10 mouse cellular contexts compared by ENCODE assay signal in genomic region chr10:60028181-60028580, GRCm38 (mm10). TPM values are rescaled to one million over a fixed set of nuclear protein-coding genes. Genes with fewer than 3 reads are reported as not detected.
A peak's percentile ranks its signal among the peaks of the same experiment; 100 is the strongest.
DNase-seq lines count a peak whose midpoint lies in the region; ATAC-seq lines count a peak whose summit lies in the region.
"Had no signal": no experiment of that assay in that cellular context is flagged by ENCODE, and none has a peak within 500 bp of the region (broad histone marks: within the 10 kb centered on the region; RNA-seq: fewer than 3 reads in every experiment).

No protein-coding gene starts in this region.

- no peaks in the 10 kb centered on the region for H3K27me3 ChIP-seq in kidney, embryonic 14.5 days (ENCODE audit: control insufficient read depth, insufficient read depth, low read length)
- no peaks in the 10 kb centered on the region for H3K27me3 ChIP-seq in stomach, embryonic 14.5 days (ENCODE audit: control insufficient read depth, insufficient read depth, low read length)

- no peak overlapping the region for H3K9ac ChIP-seq in kidney, embryonic 14.5 days (ENCODE audit: low read depth, low read length)
- no peak overlapping the region for H3K9ac ChIP-seq in stomach, embryonic 14.5 days (replicated peaks; ENCODE audit: low read depth, low read length)
- H3K9ac ChIP-seq: liver, embryonic 14.5 days had no signal

- 59% methylated on average over 7 of the region's 7 CpGs for WGBS in kidney, embryonic 14.5 days
- 69% methylated on average over 7 of the region's 7 CpGs for WGBS in stomach, embryonic 14.5 days

- no peaks in the 10 kb centered on the region for H3K9me3 ChIP-seq in kidney, embryonic 14.5 days (ENCODE audit: control insufficient read depth, low read length)
- no peaks in the 10 kb centered on the region for H3K9me3 ChIP-seq in stomach, embryonic 14.5 days (ENCODE audit: control insufficient read depth, low read depth, low read length)

- ATAC-seq in kidney, embryonic 14.5 days (ENCODE audit: low FRiP score, low TSS enrichment), result no peak
- no peak for ATAC-seq in stomach, embryonic 14.5 days (ENCODE audit: insufficient number of reproducible peaks, insufficient read depth, low FRiP score, low read depth)

- no peak overlapping the region for H3K4me2 ChIP-seq in kidney, embryonic 14.5 days (replicated peaks; ENCODE audit: low read depth, low read length)
- H3K4me2 ChIP-seq in stomach, embryonic 14.5 days (replicated peaks; ENCODE audit: low read depth, low read length), result no peak overlapping the region

- no peak overlapping the region for H3K4me3 ChIP-seq in kidney, embryonic 14.5 days (ENCODE audit: low read length)
- no peak overlapping the region for H3K4me3 ChIP-seq in stomach, embryonic 14.5 days (ENCODE audit: low read depth, low read length)
- H3K4me3 ChIP-seq: erythroblast, embryonic 14.5 days had no signal

- intact Hi-C loops in heart, postnatal 25 days (cut with DNase I), result no loop called here

- no peaks in the 10 kb centered on the region for H3K36me3 ChIP-seq in kidney, embryonic 14.5 days (ENCODE audit: control insufficient read depth, insufficient read depth, low read length)
- no peaks in the 10 kb centered on the region for H3K36me3 ChIP-seq in stomach, embryonic 14.5 days (ENCODE audit: control insufficient read depth, insufficient read depth, low read length)

- peaks cover 35% of the 10 kb centered on the region for H3K4me1 ChIP-seq in kidney, embryonic 14.5 days (ENCODE audit: control insufficient read depth, insufficient read depth, low read length)
- H3K4me1 ChIP-seq in stomach, embryonic 14.5 days (ENCODE audit: control insufficient read depth, insufficient read depth, low read length), result peaks cover 39% of the 10 kb centered on the region

- peak overlapping the region; percentile 63 for H3K27ac ChIP-seq in kidney, embryonic 14.5 days (ENCODE audit: low read depth, low read length)
- H3K27ac ChIP-seq in stomach, embryonic 14.5 days (ENCODE audit: low read length), result peak overlapping the region; percentile 74; the same call in 1 of the 2 replicates
- H3K27ac ChIP-seq: liver, embryonic 14.5 days had no signal

- no peak for DNase-seq in kidney, adult 9 months
- DNase-seq in MN1 (ENCODE audit: low spot score) (peak; percentile 67), liver (no peak)
- peak; percentile 72 for DNase-seq in induced T-regulatory cell, adult 2 months (ENCODE audit: low read depth)
- DNase-seq in ovary, postnatal 14 days (ENCODE audit: low spot score), result no peak
- no peak for DNase-seq in heart, postnatal 25 days (ENCODE audit: low spot score)

RNA-seq across cellular contexts. Expression of gene Anapc16, which starts 25.2 kb away (rescaled TPM):
- 106 and 108 TPM in 2 replicates for polyA plus RNA-seq in kidney, embryonic 14.5 days (2014; fragmentation: Nextera tagmentation; extraction: Ambion mirVana)
- 116 and 118 TPM in 2 replicates for polyA plus RNA-seq in stomach, embryonic 14.5 days (2014; fragmentation: Nextera tagmentation; extraction: Ambion mirVana)
- 10 to 100 TPM; 62.1 to 67.4 TPM for total RNA-seq in heart, postnatal 25 days (2021)

RNA-seq across cellular contexts. Expression of gene Ascc1, which starts 25.6 kb away (rescaled TPM):
- polyA plus RNA-seq in kidney, embryonic 14.5 days (2014; fragmentation: Nextera tagmentation; extraction: Ambion mirVana), result 45.8 and 47.4 TPM in 2 replicates
- 44.0 and 46.6 TPM in 2 replicates for polyA plus RNA-seq in stomach, embryonic 14.5 days (2014; fragmentation: Nextera tagmentation; extraction: Ambion mirVana)
- total RNA-seq in heart, postnatal 25 days (2021), result 10 to 100 TPM; 20.5 to 23.1 TPM

Comparison
In these comparisons a context has a peak if more than half of its experiments do, and no peak if none do; other contexts are left out.
1. DNase-seq: peak in MN1 (single experiment) and induced T-regulatory cell, adult 2 months (single experiment); none in kidney, adult 9 months (single experiment), liver (single experiment), ovary, postnatal 14 days (single experiment) and heart, postnatal 25 days (single experiment).